19 mouse cellular contexts compared by ENCODE assay signal in the genomic region with DNA sequence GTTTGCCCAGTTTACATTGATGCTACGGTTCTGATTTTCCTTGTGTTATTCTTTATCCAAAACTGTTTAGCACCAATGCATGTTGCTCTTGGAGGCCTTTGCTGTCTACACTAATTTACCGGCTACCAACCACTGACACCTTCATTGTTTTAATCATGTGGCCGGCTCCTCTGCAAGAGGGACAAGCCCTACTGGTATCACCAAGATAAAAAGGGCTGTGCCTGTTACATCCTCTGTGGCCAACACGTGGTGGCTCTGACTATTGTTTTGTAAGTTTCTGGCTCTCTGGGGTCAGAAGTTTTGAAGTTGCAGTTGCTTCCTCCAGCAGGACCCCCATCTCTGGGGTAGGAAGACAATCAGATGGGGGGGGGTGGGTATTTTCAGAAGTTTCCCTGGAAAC.
"Had no signal": no experiment of that assay in that cellular context is flagged by ENCODE, and none has a peak within 500 bp of the region (broad histone marks: within the 10 kb centered on the region; RNA-seq: fewer than 3 reads in every experiment).

No protein-coding gene starts in this region.

- DNase-seq: liver, embryonic 13.5 days; liver, postnatal 0 days; lung, adult 2 months; lung, postnatal 14 days; right cerebral cortex, postnatal 14 days; thymus, adult 2 months; thymus, postnatal 25 days; thymus, postnatal 4 days had no signal

- H3K4me3 ChIP-seq: liver, embryonic 13.5 days; liver, embryonic 15.5 days; lung, embryonic 15.5 days; midbrain, embryonic 13.5 days; midbrain, embryonic 15.5 days; myocyte; neural tube, embryonic 12.5 days; stomach, embryonic 15.5 days had no signal

- H3K9me3 ChIP-seq: liver, embryonic 13.5 days; liver, embryonic 15.5 days; lung, embryonic 15.5 days; midbrain, embryonic 15.5 days; neural tube, embryonic 12.5 days; stomach, embryonic 15.5 days had no signal

- H3K9ac ChIP-seq: liver, embryonic 13.5 days; liver, embryonic 15.5 days; liver, postnatal 0 days; lung, embryonic 15.5 days; midbrain, embryonic 13.5 days; midbrain, embryonic 15.5 days; neural tube, embryonic 12.5 days; stomach, embryonic 15.5 days had no signal

- H3K27me3 ChIP-seq: liver, embryonic 13.5 days; liver, embryonic 15.5 days; lung, embryonic 15.5 days; midbrain, embryonic 13.5 days; midbrain, embryonic 15.5 days; neural tube, embryonic 12.5 days; stomach, embryonic 15.5 days had no signal

- ATAC-seq: liver, postnatal 0 days; lung, postnatal 0 days; midbrain, embryonic 13.5 days; midbrain, embryonic 15.5 days had no signal

- H3K4me2 ChIP-seq: liver, embryonic 13.5 days; liver, embryonic 15.5 days; lung, embryonic 15.5 days; midbrain, embryonic 11.5 days; midbrain, embryonic 13.5 days; midbrain, embryonic 15.5 days; neural tube, embryonic 12.5 days; stomach, embryonic 15.5 days had no signal

- H3K36me3 ChIP-seq: liver, embryonic 13.5 days; liver, embryonic 15.5 days; lung, embryonic 15.5 days; midbrain, embryonic 13.5 days; midbrain, embryonic 15.5 days; neural tube, embryonic 12.5 days; stomach, embryonic 15.5 days had no signal

- H3K4me1 ChIP-seq: liver, embryonic 13.5 days; liver, embryonic 15.5 days; lung, embryonic 15.5 days; midbrain, embryonic 13.5 days; midbrain, embryonic 15.5 days; neural tube, embryonic 12.5 days had no signal

- H3K27ac ChIP-seq: liver, embryonic 13.5 days; liver, embryonic 15.5 days; lung, embryonic 15.5 days; macrophage; midbrain, embryonic 13.5 days; midbrain, embryonic 15.5 days; neural tube, embryonic 12.5 days; stomach, embryonic 15.5 days; stomach, postnatal 0 days had no signal
